Mouse (Mus musculus) cerebellum, adult 11 months (tissue): ENCODE measurements at regions not wholly inside any gene's neighbourhood (a gene's known extent, or its start where the extent isn't known, plus 50 kb on each side); places are given as distances from the start of the nearest gene placed in this dataset.

Experiments used
- DNase-seq: peaks from one replicate; pipeline ENCODE4 v3.0.0; 2022

DNA sequence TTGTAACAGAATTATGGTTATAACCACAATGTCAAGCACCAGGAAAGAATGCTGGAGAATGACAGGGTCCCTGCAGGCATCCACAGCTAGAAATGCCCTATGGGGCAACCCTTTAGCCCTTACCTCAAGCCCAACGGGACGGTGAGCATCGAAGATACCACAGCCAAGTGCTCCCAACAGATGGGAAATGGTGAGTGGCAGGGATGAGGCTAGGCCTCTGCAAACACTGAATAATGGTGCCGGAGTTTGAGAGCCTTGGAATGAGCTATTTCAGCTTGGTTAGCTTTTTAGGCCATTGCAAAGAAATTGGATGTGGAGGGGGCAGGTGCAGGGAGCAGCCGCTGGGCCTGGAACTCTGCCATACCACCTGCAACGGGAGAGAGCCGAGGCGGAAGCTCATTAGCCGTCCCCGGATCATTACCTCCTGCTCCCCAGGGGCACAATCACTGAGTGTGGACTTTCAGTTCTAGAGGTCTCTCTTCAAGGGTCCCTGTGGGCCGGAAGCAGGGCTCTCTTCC lies 117.9 kb downstream of the Usp31 start:
- DNase-seq: peak; percentile 18

GRCm38 (mm10) chr7:121587713-121588112 lies 119.3 kb downstream of the Usp31 start:
- DNase-seq: no peak

DNA sequence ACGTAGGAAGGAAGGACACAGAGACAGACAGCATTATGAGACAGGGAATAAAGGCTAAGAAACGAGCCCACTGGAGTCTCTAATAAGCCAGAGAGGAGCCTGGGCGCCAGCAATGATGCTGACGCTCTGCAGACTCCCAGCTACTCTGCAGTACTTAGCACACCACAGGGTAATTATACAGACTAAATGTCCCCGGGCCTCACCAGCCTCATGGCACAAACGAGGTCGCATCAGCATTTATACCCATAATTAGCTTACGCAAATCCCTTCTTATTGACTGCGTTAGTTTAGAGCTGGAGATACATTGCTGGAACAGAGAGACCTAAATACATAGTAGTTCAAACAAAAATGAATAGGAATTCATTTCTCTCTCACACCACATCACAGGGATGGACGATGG lies 121.3 kb downstream of the Usp31 start:
- DNase-seq: no peak

GRCm38 (mm10) chr7:121579497-121579896 lies 127.6 kb downstream of the Usp31 start:
- DNase-seq: no peak

GRCm38 (mm10) chr7:121572681-121573335 lies 134.2 kb downstream of the Usp31 start:
- DNase-seq: no peak

DNA sequence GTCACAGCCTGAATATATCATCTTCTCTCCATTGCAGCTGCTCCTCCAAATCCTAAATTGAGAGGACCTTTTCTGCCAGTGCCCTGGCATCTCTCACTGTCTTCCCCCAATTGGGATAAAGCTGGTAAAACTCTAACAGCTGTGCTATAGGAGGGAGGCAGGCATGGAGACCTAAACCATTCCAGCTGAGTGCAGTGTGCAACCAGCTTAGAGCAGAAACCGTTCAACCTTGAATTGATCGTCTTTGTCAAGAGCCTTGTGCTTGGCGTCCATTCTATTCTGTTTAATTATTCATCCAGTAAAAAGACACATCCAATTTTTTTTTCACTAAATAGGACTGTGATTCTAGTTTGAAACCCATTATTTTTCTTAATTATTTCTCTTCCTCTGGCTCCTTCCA lies 135.3 kb downstream of the Usp31 start:
- no peak for DNase-seq

GRCm38 (mm10) chr7:121571292-121571691 lies 135.8 kb downstream of the Usp31 start:
- DNase-seq: no peak

GRCm38 (mm10) chr7:121569248-121569647 lies 137.8 kb downstream of the Usp31 start:
- DNase-seq: no peak

DNA sequence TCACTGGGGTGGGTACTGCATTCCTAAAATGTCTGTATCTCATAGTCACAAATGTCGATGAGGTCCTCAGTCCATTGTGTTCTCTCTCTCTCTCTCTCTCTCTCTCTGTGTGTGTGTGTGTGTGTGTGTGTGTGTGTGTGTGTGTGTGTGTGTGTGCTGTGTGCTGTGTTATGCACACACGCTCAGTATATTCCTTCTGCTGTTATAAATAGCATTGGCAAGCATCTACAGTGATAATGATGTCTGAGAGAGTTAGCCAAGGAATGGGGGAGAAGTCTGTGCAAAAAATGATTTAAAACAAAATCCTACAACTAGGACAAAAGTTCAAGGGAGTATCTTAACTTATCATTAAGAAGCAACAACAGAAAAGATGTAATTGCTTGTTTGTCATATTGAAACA lies 139.0 kb downstream of the Usp31 start:
- DNase-seq: no peak

GRCm38 (mm10) chr7:121563526-121563925 lies 143.5 kb downstream of the Usp31 start:
- peak; percentile 5 for DNase-seq

GRCm38 (mm10) chr7:121555420-121555819 lies 151.6 kb downstream of the Usp31 start:
- no peak for DNase-seq
